9 mouse cellular contexts compared by ENCODE assay signal in the genomic region with DNA sequence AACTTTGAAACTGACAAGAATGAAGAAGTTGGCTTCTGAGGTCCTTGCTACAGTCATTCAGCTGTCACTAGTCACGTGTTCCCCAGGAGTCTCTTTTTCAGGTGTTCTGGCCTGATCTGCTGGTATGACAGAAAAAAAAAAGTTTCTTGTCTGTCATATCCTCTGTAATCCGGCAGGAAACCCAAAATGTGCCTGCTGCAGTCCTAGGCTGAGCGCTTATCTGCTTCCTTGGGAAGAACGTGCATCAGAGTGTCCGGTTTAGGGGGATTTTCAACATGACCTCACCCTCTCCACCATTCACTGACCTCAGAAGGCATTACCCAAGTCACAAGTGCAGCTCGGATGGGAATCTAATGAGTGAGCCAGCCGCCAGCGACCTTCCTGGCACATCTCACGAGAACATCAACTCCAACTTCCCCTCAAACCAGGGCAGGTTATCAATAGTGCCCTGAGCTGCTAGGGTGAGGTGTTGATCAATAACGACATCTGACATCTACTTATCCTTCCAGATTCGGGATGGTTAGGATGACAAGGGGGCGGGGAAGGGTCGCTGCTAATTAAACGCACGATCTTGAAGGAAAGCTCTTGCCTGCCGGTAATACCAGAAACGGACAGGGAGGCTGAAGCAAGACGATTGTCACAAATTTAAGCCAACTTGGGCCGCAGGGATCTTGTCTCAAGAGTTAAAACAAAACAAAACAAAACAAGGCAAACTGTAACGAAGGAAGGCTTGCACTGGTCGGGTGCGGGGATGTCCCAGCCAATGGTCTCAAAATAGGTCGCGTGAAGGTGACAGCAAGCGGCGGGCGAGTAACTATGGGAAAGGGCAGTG. TPM values are rescaled to one million over a fixed set of nuclear protein-coding genes. Genes with fewer than 3 reads are reported as not detected.
A peak's percentile ranks its signal among the peaks of the same experiment; 100 is the strongest.
DNase-seq lines count a peak whose midpoint lies in the region; ATAC-seq and TF ChIP-seq lines count a peak whose summit lies in the region.
"Had no signal": no experiment of that assay in that cellular context is flagged by ENCODE, and none has a peak within 500 bp of the region (broad histone marks: within the 10 kb centered on the region; RNA-seq: fewer than 3 reads in every experiment).

No protein-coding gene starts in this region.

- no peaks in the 10 kb centered on the region for H3K27me3 ChIP-seq in forebrain, embryonic 16.5 days (replicated peaks; ENCODE audit: control insufficient read depth, insufficient read depth, low read length)
- no peaks in the 10 kb centered on the region for H3K27me3 ChIP-seq in lung, embryonic 14.5 days (ENCODE audit: insufficient read depth, low read length)

- peak overlapping the region; percentile 91 for H3K4me2 ChIP-seq in forebrain, embryonic 16.5 days (ENCODE audit: low read length)
- peak overlapping the region; percentile 75 for H3K4me2 ChIP-seq in lung, embryonic 14.5 days

- peaks cover 60% of the 10 kb centered on the region for H3K4me1 ChIP-seq in forebrain, embryonic 16.5 days (replicated peaks; ENCODE audit: control insufficient read depth, insufficient read depth, low read length)
- peaks cover 12% of the 10 kb centered on the region for H3K4me1 ChIP-seq in lung, embryonic 14.5 days (ENCODE audit: insufficient read depth)
- H3K4me1 ChIP-seq in olfactory bulb, adult 2 months (ENCODE audit: control insufficient read depth, insufficient read depth, low read length): peaks cover 12% of the 10 kb centered on the region; the same call in 1 of the 2 replicates

- TF ChIP-seq CTCF in lung, embryonic 14.5 days (IDR thresholded peaks at IDR 0.05; ENCODE audit: low read depth): peak; percentile 12; the same call in 1 of the 2 replicates
- no peak for TF ChIP-seq CTCF in olfactory bulb, adult 2 months (IDR thresholded peaks at IDR 0.05; ENCODE audit: insufficient read depth, low read depth, low read length)

- peak overlapping the region; percentile 69 for H3K9ac ChIP-seq in forebrain, embryonic 16.5 days (replicated peaks; ENCODE audit: low read depth, low read length)
- H3K9ac ChIP-seq in lung, embryonic 14.5 days: peak overlapping the region; percentile 91

- no peak for TF ChIP-seq POLR2A in olfactory bulb, adult 2 months (IDR thresholded peaks at IDR 0.05; ENCODE audit: insufficient read depth, low read depth, low read length)

- peak overlapping the region; percentile 69 for H3K27ac ChIP-seq in forebrain, embryonic 16.5 days (ENCODE audit: low read length)
- peak overlapping the region; percentile 97 for H3K27ac ChIP-seq in lung, embryonic 14.5 days (ENCODE audit: low read depth)
- peak overlapping the region; percentile 76 for H3K27ac ChIP-seq in olfactory bulb, adult 2 months (ENCODE audit: insufficient read depth, low read depth, low read length)

- H3K36me3 ChIP-seq in forebrain, embryonic 16.5 days (ENCODE audit: control insufficient read depth, insufficient read depth): peaks cover 3% of the 10 kb centered on the region
- H3K36me3 ChIP-seq in lung, embryonic 14.5 days (ENCODE audit: insufficient read depth): peaks cover 14% of the 10 kb centered on the region

- DNase-seq in cerebellum, postnatal 25 days: peak; percentile 52 to 53
- DNase-seq in cerebellum, adult 9-10 months: no peak
- DNase-seq in adrenal gland, postnatal 14 days: peak; percentile 72
- DNase-seq in lung, embryonic 14.5 days: peak; percentile 50
- no peak for DNase-seq in right cerebral cortex, adult 2 months (ENCODE audit: low spot score in 2 of 2)

- 8% methylated on average over 27 of the region's 27 CpGs for WGBS in forebrain, embryonic 16.5 days
- 6% methylated on average over 27 of the region's 27 CpGs for WGBS in lung, embryonic 14.5 days
- 10% methylated on average over 27 of the region's 27 CpGs for WGBS in olfactory bulb, adult 2 months

- H3K9me3 ChIP-seq in forebrain, embryonic 16.5 days (ENCODE audit: control insufficient read depth, low read length): no peaks in the 10 kb centered on the region
- H3K9me3 ChIP-seq in lung, embryonic 14.5 days (ENCODE audit: low read depth, low read length): no peaks in the 10 kb centered on the region

- H3K4me3 ChIP-seq in forebrain, embryonic 16.5 days (replicated peaks; ENCODE audit: low read length): peak overlapping the region; percentile 90
- H3K4me3 ChIP-seq in lung, embryonic 14.5 days (ENCODE audit: low read depth, low read length): peak overlapping the region; percentile 89
- H3K4me3 ChIP-seq in olfactory bulb, adult 2 months (ENCODE audit: insufficient read depth, low read depth, low read length): peak overlapping the region; percentile 51

- ATAC-seq in forebrain, embryonic 16.5 days: no peak
- ATAC-seq in inflammation-experienced regulatory T-cells, adult 6 months: peak; percentile 44
- 0 out of 2 replicates have a peak, but pooled peaks have one; percentile 31 for ATAC-seq in lung, embryonic 14.5 days (ENCODE audit: insufficient read depth)

RNA-seq across cellular contexts. Expression of gene Gna13, which starts 0.8 kb away (rescaled TPM):
- 61.7 and 65.3 TPM in 2 replicates for total RNA-seq in adrenal gland, postnatal 14 days (2021)
- 16.1 and 17.1 TPM in 2 replicates for polyA plus RNA-seq in forebrain, embryonic 16.5 days (2015; fragmentation: Nextera tagmentation; extraction: Ambion mirVana)
- 10 to 100 TPM; 57.3 to 78.9 (median 61.4) TPM for polyA plus RNA-seq in inflammation-experienced regulatory T-cells, adult 6 months (2017; shearing (Covaris generic))
- polyA plus RNA-seq in lung, embryonic 14.5 days (2014; fragmentation: Nextera tagmentation; extraction: Ambion mirVana): 30.7 and 33.8 TPM in 2 replicates
- polyA plus RNA-seq in olfactory bulb, adult 2 months (2012; ENCODE audit: insufficient read depth, insufficient read length, low replicate concordance, missing spikeins): not detected in 2 replicates

RNA-seq across cellular contexts. Expression of gene 9930022D16Rik, which starts 51.9 kb away (rescaled TPM):
- not detected in 2 replicates for total RNA-seq in adrenal gland, postnatal 14 days (2021)
- not detected in 2 replicates for polyA plus RNA-seq in forebrain, embryonic 16.5 days (2015; fragmentation: Nextera tagmentation; extraction: Ambion mirVana)
- polyA plus RNA-seq in inflammation-experienced regulatory T-cells, adult 6 months (2017; shearing (Covaris generic)): under 1 TPM; 0.28 to 0.39 (median 0.36) TPM
- not detected in 2 replicates for polyA plus RNA-seq in lung, embryonic 14.5 days (2014; fragmentation: Nextera tagmentation; extraction: Ambion mirVana)
- not detected in 2 replicates for polyA plus RNA-seq in olfactory bulb, adult 2 months (2012; ENCODE audit: insufficient read depth, insufficient read length, low replicate concordance, missing spikeins)
- total RNA-seq: adrenal gland, postnatal 36 days had no signal

Comparison
In these comparisons a context has a peak if more than half of its experiments do, and no peak if none do; other contexts are left out.
1. DNase-seq: peak in cerebellum, postnatal 25 days (2 of 2), adrenal gland, postnatal 14 days (single experiment) and lung, embryonic 14.5 days (single experiment); none in cerebellum, adult 9-10 months (single experiment) and right cerebral cortex, adult 2 months (0 of 2).
2. Peak in every context shown above with its lines, with median percentiles within 50 percentile points of each other: H3K27ac ChIP-seq and H3K4me3 ChIP-seq.